Mouse (Mus musculus) heart, adult 18-20 months (tissue): ENCODE measurements around the gene Wfdc21. TPM values are rescaled to one million over a fixed set of nuclear protein-coding genes. Genes with fewer than 3 reads are reported as not detected.

Experiments
- DNase-seq, 2 experiments: peaks; one replicate each; pipeline ENCODE4 v3.0.0; 2021 to 2022; ENCODE audit warnings: mixed read lengths in 1 of 2
- total RNA-seq, 2 experiments: library from RNA; stranded (reverse); gene quantifications; 2 replicates each; pipeline ENCODE4 v1.2.3; 2021

Wfdc21 gene
- total RNA-seq, 2 experiments from 2014 or later = not detected

DNA sequence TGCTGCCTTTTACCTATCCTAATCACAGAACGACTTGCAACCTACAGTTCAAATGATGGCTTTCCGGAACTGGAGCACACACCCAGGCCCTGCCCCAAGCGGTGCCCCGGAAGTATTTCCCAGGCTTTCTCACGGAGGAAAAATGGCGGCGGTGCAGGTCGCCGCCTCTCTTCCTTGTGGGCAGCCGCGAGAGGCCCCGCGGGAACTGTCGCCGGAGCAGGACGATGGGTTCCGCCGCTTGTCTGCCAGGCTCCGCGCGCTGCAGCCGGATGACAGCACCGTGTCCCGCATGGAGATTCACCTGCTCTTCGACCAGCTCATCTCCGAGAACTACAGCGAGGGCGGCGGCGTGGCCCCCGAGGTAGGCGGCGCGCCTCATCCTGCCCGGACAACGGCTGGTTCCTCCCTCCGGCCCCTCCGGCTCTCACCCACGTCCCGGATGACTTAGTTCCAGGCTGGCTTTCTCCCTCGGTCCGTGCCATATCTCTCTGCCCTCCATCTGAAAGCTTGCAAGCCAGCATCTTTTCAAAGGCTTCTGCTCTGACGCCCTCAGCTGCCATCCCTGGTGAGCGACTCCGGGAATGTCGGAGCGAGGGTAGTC, 6.9 kb downstream of the Wfdc21 start, which contains the start of gene Heatr6:
Heatr6 (plus strand) TSS at position 116 of the 601 bp plus-strand sequence.
- DNase-seq = peak; percentile 91 to 92

DNA sequence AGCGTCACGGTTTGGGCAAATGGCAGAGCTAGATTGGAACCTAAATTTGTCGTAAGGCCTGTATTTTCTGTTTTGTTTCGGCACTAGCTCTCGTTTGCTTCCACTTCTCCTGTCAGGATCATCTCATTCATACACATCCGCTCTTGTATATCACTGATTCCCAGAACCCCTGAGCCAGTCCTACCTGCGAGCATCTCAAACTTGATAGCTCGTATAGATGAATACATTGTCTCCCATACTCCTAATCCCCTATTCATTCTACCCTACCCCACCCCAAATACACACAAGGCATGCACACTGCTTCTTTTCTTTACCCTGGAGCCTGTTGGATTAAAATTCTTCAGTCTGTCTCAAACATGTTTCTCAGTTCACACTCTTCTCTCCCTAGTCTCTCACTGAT, 7.5 kb downstream of the Wfdc21 start:
- DNase-seq = no peak

GRCm38 (mm10) chr11:83767306-83767705, 20.6 kb downstream of the Wfdc21 start:
- no peak for DNase-seq

- DNase-seq = no peak
Observed at GRCm38 (mm10) chr11:83768976-83769375, 22.2 kb downstream of the Wfdc21 start.

DNA sequence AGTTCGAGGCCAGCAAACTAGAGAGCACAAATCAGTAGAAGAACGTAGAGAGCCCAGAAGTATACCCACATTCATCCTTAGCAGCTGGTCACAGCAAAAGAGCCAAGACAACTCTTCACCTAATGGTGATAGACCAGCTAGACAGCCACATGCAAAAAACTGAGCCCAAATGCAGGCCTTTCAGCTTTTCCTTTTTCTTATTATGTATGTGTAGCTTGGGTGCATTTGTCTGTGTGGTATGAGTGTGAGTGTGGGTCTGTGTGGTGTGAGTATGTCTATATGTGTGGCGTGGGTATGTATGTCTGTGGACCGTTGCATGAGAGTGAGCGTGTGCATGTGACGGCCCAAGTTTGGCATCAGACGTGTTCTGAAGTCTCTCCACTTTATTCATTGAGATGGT, 24.3 kb downstream of the Wfdc21 start:
- DNase-seq = no peak

DNA sequence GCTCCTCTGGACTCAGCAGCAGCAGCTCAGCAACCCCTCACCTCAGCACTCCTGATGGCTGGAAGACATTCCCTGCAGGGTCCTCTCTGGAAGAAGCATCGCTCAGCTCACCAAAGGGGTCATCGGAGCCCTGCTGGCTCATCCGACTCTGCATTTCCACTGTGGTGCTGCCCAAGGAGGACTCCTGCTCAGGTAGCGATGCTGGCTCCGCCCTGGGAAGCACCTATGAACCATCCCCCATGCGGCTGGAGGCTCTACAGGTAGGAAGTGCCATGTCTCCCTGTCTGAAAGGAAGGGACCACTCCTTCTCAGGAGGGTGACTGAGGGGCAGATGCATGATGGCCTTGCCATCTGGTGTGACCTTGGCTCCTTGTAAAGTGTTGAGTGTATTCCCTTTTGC, 25.6 kb downstream of the Wfdc21 start:
- DNase-seq = no peak

- no peak for DNase-seq
Observed at GRCm38 (mm10) chr11:83773691-83774090, 27.0 kb downstream of the Wfdc21 start.

DNA sequence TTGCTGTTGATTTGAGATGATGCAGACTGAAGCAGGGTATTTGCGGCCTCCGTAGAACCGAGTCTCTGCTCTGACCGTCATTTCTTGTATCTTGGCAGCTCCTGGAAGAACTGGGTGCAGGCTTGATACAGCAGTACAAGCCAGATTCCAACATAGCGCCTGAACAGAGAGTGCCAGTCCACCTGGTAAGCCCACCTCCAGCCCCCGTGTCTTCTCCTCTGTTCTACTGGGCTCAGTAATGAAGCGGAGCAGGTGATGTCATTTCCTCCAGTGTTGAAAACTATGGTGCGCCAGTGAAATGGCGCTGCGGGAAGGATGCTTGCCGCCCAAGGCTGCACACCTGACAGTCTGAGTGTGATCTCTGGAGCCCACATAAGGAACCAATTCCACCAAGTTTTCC, 27.6 kb downstream of the Wfdc21 start:
- no peak for DNase-seq

- DNase-seq = no peak
Observed at GRCm38 (mm10) chr11:83776798-83777197, 30.1 kb downstream of the Wfdc21 start.

GRCm38 (mm10) chr11:83783931-83784600, 37.3 kb downstream of the Wfdc21 start:
- DNase-seq = no peak

DNA sequence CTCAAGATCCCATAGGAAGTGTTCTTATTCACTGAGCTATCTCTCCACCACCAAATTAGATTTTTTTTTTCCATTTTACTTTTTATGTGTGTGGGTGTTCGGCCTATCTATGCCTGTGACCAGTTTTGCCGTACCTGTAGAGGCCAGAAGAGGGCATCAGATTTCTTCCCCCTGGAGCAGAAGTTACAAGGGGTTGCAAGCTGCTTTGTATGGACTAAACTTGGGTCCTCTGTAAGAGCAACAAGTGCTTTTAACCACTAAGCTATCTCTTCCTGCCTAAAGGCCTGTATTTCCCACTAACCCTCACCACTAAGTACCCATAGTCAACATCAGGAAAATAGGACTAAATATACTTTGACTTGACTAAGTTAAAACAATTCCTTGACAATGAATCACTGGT, 37.9 kb downstream of the Wfdc21 start:
- peak in 1 of 2 experiments; percentile 43 for DNase-seq

GRCm38 (mm10) chr11:83785366-83785765, 38.6 kb downstream of the Wfdc21 start:
- peak; percentile 44 to 79 for DNase-seq

DNA sequence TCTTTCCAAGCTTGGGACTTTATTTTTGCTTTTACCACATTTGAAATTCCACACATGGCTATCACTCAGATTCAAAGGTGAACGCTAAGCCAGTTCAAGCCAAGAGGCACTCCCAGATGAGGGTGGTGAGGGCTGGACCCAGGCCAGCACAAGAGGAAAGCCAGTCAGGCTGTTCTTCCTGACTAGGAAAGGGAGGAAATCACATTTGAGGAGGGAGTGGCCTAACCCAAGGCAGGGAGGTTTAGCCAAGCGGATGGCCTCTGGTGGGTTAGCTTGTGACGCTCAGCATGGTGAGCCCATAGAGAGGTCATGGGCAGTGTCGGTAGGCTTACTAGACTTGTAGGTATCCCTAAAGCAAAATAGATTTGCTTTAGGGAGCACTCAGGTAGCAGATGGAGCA, 40.1 kb downstream of the Wfdc21 start:
- DNase-seq = peak; percentile 53 to 75

DNA sequence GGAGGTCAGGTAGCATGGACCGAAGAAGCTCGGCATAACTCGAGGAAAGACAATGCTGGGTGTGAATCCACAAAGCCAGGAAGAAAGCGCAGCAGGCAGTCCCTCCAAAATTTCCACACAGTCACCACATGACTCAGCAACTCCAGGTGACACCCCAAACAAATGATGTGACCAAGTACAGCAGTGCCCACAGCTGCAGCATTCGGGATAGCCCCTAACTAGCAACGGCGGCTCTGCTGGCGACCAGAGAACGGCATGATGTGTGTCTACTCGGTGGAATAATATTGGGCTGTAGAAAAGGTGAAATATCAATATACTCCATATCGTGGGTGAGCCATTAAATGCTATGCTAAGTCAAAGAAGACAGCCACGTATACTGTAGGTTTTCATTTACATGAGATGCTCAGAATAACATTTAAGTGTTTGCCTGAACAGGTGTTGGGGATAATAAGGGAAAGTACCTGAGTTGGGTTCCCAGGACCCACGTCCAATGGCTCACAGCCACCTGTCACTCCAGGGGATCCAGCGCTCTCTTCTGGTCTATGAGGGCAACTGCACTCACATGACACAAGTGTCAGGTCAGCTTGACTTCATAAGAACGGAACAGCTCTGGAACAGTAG, 40.8 kb downstream of the Wfdc21 start:
- DNase-seq = no peak

DNA sequence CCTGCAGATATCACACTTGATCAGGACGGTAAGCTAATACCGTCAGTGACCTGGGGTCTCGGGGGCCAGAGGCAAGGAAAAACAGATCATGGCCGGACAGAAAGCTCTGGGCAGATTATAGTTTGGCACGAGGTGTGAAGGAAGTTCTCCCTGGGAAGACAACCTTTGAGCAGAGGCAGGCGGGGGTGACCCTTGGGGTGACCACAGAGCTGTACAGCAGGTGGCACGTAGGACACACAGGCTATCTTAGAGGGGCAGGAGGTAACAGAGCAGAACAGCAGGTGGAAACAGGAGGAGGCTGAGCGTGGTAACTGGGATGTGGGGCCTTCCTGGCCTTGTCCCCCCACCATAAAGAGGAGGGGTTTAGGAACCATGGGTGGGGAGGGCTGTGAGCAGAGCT, 41.6 kb downstream of the Wfdc21 start:
- no peak for DNase-seq

- DNase-seq = peak; percentile 65 to 72
Observed at GRCm38 (mm10) chr11:83789259-83789658, 42.5 kb downstream of the Wfdc21 start.

- DNase-seq = no peak
Observed at GRCm38 (mm10) chr11:83791133-83791532, 44.4 kb downstream of the Wfdc21 start.

GRCm38 (mm10) chr11:83792316-83792914, 45.7 kb downstream of the Wfdc21 start:
- no peak for DNase-seq

DNA sequence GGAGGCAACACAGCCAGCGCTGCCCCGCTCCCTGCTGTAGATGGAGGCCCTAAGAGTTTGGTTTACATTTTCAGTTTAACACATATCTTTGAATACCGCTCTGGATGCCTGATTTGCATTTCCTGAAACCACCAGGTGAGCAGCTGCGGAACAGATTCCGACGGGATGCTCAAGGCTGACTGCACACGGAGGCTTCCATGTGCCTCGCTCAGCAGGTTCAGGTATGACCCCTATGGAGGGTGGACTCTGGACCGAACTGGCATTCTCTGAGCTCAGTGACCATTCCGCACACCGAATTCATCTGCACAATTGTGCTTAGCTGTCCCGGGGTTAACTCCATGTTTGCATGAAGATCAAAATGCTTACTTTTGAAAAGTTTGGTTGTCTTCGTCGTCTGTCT, 46.5 kb downstream of the Wfdc21 start:
- DNase-seq = no peak

DNA sequence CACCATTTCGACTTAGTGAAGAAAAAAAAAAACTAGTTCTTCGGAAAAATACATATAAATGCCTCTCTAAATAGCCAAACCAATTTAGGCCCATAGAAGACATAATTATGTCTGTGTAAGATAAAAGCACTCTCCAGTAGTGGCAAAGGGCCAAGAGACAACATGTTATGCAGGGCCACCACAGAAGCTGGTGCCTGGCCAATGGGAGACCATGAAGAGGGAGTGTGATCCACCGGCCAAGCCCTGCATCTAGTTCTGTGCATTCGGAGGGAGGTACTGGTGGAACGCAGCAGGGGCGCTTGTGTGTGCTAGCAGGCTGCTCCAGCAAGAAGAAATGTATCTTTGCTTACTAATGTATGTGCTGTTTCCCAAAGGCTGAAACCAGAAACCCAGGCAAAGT, 49.4 kb downstream of the Wfdc21 start:
- no peak for DNase-seq

DNA sequence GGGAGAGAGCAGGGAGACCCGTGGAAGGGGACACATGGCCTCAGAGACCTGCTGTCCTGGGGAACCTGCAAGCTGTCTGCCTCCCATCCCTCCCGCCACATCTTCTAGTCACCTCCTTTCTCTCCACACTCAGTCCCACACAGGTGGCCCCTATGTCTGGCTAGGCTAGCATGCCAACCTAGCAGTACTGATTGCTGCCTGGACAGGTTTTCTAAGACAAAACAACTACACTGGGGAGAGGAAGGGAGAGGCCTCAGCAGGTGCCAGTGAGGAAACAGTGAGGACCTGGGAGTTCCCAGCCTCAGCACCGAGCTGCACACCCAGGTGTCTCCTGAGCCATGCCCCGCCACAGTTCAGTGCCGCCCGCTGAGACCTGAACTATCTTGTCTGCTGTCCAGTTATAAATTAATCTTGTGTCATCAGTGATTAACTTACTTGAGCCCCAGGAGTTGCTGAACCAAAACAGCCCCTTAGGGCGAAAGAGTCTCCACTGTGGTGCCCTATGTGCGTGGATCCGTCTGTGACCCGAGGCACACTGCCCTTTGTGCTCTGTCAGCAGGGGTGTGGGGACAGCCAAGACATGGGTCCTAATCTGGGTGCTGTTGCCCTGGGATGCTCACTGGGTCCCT, 50.4 kb downstream of the Wfdc21 start:
- DNase-seq = no peak

- no peak for DNase-seq
Observed at GRCm38 (mm10) chr11:83799871-83800430, 53.2 kb downstream of the Wfdc21 start.
